Mouse (Mus musculus): ENCODE measurements around the gene Dclk1.

The Dclk1 gene

DNA sequence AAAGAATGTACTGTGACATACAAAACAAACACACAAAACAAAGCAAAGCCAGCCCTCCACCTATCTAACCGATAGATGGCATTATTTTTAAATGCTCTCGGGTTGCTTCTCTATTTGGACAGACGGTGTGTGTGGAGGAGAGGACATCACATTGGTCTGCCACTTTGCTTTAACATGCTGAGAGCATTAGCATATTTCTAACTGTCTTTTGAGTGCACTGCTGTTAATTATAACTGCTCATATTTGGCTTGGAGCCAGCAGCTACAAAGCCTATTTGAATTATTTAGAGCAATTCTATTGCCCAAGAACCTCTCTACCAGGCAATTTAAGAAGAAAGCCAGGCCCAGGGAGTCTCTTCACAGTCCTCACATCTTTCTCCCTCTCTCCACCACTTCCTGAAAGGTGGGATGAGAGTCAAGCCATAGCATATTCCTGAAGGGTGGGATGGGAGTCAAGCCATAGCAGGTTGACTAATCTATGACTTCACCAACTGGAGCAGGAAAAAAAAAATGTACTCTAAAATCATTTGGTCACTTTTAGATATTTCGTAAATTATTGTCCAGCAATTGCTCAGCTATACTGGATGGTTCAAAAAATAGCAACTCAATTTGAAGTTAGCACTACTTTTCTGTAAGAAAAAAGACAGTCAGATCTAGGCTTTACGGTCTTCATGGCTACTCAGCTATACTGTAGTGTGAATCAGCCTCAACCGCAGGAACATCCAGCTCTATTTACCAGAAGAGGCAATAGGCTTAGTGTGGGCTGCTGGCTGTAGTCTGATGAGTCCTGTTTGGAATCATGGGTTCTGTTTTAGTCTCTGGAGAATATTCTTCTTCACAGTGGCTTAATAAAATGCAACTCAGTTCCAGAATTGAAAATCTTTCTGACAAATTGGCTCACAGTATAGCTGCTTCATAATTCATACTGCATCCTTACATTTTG lies 155.9 kb downstream of the Dclk1 start:
- DNase-seq (ENCODE audit: low read depth, low spot score), result no peak

DNA sequence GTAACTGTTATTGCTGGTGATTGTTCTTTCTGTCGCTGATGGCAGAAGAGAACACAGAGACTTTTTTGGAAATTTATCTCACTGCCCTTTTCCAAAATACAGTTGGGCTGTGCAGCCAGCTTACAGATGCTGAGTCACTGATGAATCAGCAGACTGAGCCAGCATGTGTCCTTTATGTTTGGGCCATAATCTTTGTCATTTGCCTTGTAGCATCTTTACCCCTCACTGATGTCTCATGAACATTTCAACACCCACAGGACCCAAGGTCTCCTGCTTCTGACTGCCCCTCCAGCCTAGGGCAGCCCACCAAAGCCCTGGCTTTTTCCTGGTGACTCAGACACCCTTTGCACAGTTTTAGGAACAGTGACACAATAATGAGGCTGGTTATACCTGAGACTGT lies 159.1 kb downstream of the Dclk1 start:
- DNase-seq (ENCODE audit: low read depth, low spot score), result no peak

DNA sequence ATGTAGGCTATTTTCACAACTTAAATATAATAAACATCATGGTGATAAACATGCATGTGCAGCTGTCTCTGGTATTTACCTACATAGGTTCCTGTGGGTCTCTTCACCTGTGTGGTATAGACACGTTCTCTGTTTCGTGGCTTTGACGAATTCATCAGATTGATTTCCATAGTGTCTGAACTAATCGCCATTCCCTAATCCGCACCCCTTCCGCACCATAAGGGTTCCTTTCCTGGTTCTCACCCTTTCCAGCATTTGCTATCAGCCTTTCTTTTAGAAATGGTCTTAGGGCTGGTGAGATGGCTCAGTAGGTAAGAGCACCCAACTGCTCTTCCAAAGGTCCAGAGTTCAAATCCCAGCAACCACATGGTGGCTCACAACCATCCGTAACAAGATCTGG lies 162.6 kb downstream of the Dclk1 start:
- DNase-seq (ENCODE audit: low read depth, low spot score), result no peak

DNA sequence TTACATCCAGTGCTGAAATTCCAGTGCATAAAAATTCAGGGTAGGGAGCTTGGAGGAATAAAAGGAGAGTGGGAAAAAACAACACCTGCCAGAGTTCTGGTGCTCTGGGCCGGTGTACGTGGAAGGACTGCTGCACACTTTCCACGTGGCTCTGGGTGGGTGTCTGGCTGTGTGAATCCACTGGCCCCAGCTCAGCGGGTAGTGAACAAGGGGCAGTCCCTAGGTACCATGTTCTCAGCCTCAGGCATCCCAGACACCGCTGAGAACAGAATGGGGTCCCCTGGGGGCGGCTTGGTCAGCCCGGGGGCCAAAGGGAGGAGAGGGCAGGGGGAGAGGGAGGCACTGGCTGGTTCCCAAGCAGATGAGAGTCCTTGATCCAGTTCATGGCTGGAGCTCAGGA lies 164.5 kb downstream of the Dclk1 start:
- DNase-seq (ENCODE audit: low read depth, low spot score), result no peak

DNA sequence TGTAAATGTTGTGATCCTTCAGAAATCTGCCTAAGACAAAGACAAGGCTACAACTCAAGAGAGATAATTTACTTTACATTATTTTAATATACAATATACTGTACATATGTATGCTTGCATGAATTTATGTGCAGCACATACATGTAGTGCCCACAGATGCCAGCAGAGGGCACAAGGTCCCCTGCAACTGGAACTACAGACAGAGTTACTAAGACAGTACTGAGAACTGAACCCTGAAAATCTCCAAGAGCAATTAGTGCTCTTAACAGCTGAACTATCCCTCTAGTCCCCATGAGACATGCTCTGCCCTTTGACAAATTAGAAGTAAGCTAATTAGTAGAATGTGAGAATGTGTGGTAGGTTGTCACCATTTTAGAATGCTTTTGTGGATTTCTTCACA lies 169.4 kb downstream of the Dclk1 start:
- no peak for DNase-seq (ENCODE audit: low read depth, low spot score)

DNA sequence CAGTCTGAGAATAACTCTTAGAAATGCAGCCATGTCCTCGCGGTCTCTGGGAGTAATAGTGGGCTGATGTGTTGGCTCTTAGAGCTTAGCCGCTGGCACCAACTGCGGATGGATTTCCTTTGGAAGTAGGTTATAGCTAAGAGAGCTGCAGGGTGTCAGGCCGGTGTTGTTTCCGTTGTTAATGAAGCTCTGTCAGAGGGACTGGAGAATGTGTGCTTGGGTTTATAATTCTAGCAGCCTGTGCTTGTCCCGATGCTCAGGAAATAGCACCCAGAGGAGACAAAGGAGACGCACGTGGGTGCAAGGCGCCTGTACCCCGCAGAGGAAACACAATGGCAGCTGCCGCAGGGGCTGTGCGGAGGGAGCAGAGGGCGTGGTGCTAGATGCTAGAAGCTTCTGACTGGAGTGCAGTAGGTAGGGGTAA lies 173.4 kb downstream of the Dclk1 start:
- no peak for DNase-seq (ENCODE audit: low read depth, low spot score)

DNA sequence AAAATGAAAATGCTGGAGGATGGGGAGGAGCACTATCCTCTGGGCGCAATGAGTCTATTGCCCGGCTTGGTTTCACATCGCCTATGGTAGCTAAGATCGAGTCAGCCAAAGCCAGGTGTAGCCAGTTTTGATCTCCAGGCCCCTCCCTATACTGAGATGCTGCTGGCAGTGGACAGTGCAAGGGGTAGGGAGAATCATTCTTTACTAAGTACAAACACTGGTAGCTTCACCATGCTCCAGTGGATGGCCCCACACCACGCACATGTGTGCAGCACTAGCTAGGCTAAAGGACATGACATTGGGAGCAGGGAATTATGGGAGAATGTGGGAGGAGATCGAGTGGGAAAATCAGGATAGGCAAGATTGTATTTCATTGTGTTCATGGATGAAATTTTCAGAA lies 176.7 kb downstream of the Dclk1 start:
- DNase-seq (ENCODE audit: low read depth, low spot score), result no peak

DNA sequence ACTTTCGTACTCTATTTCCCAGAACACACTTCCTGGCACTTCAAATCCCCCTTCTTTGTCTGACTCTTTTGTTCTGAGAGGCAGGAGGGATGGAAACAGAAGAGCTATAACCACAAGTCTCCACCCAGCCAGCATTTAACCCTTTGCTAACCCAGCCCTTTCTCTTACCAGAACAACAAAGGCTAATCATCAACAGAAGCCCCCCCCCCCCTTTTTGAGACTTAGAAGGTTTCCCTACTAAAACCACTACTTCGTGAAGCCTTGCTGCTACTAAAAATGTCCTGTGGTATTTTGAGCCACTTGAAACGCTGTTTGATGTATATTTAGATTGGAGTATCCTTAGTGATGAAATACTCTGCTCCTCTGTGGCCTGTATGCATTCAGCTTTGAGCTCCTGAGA lies 177.2 kb downstream of the Dclk1 start:
- no peak for DNase-seq (ENCODE audit: low read depth, low spot score)

DNA sequence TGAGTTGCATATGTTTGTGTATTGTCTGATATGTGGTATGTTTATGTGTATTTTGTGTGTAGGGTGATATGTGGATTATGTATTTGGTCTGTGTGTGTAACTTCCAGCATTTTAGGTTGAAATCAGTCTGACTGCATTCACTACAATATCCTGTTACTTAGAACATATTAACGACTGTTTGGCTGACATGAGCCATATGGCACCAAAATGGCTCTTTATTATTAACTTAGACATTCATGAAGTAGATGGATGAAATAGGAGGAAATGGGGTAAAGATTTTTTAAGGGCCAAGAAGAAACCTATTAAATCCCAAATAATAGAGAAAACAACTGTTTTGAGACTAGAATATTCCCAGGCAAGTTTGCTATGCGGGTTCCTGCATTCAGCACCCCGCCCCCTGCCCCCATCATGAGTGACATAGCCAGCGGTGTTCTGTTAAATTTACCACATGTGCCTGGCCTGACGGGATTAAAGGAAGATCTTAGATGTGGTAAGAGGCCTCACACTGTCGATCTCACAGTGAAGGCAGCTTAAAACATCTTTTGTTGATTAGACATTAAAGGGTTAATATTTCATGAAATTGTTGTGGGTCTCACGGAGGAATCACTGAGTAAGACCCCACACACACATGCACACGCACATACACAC lies 178.4 kb downstream of the Dclk1 start:
- no peak for DNase-seq (ENCODE audit: low read depth, low spot score)

DNA sequence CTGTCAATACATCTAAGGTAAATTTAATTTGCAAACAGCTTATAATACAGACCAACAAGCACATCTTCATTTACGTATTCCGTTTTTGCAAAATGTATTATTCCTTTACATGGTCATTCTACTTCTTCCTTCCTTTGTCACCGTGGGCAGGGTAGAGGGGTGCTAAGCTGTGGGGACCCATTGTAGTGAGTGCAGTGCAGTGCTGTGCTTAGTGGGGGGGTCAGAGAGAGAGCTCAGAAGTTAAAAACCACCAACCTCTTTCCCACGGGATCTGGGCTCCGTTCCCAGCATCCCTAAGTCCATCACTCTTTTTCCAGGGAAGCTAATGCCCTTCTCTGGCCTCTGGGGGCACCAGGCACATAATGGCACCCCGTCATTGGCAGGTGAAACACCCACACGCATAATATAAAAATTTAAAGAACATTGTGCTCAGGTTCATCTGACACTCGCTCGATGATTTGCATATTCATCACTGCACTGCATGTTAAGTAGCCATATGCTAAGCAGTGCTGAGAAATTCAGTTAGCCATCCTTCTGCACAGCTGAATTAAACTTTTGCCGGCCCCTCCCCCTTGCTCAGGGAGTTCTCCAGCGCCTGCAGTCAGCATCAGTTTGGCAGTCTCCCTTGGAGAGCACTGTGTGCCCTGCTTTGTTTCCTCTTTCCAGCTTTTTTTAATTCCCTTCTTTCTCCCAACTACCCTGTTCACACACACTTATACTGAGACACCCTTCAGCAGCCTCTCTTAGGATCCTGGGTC lies 181.7 kb downstream of the Dclk1 start:
- no peak for DNase-seq (ENCODE audit: low read depth, low spot score)

DNA sequence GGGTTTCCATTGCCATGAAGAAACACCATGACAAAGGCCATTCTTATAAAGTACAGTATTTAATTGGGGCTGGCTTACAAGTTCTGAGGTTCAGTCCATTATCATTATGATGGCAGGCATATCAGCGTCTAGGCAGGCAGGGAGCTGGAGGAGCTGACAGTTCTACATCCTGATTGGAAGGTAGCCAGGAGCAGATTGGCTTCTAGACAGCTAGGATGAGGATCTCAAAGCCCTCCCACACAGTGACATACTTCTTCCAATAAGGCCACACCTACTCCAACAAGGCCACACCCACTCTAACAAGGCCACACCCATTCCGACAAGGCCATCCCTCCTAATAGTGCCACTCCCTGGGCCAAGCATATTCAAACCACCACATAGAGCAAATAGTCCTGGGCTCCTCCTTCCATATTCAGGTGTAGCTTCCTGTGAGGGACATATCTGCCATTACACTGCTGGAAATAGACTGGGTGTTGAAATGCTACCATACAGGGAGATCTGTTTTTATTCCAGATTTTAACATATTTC lies 187.9 kb downstream of the Dclk1 start:
- DNase-seq (ENCODE audit: low read depth, low spot score), result no peak

DNA sequence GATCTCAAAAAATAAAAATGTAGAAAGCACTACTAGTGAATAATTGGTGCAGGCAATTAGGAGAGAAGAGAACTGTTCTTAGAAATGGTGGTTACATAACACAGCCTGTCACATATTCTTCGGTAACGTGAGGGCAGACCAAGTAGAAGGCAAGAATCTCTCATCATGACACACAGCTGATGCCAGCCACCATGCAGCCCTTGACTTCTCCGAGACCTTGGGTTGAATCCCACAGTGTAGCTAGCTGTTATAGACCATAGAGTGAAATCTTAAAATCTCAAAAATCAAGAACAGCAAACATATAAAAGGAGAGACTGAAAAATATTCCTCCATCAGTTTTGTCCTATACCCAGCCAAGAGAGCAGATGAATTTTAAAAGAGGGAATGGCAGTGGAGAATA lies 189.1 kb downstream of the Dclk1 start:
- no peak for DNase-seq (ENCODE audit: low read depth, low spot score)

DNA sequence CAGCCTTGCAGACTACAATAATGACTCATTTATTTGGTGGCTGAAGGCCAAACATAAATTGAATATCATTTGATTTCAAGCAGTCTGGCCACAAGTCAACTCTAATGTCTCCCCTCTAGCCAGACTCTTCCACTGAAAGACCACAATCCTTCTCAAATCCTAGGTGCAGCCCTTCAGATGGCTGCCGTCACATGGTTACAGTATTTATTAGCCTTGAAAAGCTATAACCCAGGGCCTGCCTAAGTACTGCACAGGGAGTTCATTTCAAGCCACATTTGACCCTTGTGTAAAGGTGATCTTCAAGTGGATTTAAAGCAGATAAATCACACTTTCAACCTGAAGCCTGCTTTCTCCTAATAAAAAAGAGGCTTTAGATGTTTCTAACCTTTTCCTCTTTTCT lies 192.1 kb downstream of the Dclk1 start:
- DNase-seq (ENCODE audit: low read depth, low spot score), result no peak

DNA sequence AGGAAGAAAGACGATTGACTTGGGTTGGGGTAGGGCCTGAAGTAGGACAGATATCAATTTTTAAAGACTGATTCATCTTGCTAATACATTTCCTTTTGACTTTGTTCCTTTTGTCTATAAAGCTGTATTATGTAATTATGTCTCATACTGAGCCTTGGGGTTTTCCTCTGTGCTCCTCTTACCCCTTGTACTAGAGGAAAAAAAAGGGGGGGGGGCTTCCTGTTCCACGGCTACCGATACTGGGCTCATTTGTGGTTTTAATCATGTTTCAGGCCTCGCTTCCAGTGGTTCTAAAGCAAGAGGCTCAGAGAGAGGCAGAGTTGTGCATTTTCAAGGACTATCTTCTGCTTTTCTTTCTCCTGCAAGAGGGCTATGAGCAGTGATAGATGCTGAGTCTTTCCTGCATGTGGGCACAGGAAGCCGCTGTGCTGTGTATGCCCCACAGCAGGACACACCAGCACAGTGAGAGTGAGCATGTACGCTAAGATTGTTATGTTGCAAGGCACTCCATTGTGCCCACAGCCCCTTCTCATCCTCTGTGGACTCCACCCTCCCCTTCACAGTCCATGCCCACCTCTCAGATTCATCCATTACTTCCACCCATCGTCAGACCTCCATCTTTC lies 196.8 kb downstream of the Dclk1 start:
- no peak for DNase-seq (ENCODE audit: low read depth, low spot score)

DNA sequence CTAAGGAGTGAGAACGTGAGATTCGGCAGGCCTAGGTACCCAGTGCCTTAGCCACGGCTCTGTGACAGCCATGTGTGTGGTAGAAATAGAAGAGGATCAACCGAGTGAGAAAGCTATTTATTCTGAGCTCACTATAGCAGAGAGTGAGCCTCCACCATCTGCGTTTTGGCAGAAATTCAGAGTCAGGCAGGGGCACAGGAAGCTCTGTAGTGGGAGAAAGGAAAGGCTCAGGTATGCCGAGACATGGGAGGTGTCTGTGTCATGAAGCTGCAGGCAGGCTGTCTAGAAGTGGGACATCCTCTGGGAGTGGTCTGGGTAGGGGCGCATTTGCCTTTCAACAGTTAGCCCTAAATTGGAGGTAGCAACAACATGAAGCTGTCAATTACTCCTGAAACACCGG lies 198.2 kb downstream of the Dclk1 start:
- no peak for DNase-seq (ENCODE audit: low read depth, low spot score)

DNA sequence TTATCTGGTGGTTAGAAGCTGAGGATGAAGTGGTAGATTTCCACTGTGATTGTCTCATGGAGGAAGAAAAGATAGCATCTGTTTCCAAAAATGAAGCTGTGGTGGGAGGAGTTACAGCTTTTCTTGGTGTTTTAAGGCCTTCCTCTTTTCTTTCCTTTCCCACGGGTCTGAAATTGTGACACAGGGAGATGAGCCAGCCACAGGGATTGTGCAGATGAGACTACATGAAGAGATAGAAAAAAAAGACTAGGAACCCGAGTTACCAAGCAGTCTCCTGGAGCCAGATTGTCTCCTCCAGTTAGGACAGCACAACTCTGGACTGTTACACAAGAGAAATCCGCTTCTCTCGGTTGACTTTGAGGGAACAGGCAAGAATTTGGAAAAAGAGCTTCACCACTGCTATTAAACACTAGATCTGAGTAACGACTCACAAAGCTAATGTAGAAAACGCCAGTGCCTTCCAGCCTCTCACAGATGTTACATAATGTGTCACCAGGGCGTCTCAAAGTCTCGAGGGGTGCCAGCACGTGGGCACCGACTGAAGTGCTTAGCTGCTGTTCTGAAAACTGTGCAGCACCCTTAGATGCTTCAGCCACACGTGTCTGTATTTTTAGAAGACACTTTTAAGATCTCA lies 200.0 kb downstream of the Dclk1 start:
- DNase-seq (ENCODE audit: low read depth, low spot score), result no peak

DNA sequence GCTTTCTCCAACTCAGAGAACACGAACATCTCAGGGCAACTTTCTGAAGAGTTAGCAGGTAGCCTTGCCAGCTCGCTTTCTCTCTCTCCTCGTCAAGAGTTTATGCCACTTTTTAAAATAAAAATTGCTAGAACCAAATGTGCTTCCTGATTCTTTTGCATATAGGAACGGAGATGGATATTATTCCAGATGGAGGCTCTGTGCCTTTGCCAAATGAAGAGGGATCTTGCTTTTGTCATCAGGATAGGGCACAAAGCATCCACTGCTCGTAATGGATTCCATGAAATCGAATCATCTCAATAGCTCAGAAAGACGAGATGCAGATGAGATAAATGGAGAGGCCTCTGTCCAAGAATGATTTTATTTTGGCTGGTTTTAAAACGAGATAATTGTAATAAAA lies 201.1 kb downstream of the Dclk1 start:
- DNase-seq (ENCODE audit: low read depth, low spot score), result no peak

DNA sequence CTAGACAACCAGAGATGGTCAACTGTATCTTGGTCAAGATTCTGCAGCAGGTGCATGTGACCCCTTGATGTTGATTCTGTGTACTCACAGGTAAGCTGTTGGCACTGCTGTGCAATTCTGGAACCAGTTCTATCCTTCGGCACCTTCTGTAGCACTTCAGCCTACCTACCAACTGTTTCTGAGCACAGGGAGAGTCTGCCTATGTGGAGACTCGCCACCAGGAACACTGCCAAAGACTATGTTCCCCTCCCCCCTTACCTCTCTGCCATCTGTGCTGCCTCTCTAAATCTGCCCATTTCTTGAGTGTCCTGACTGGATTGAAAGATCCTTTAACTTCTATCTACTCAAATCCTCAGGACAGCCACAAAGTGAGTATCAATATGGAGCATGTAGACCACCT lies 201.6 kb downstream of the Dclk1 start:
- no peak for DNase-seq (ENCODE audit: low read depth, low spot score)

DNA sequence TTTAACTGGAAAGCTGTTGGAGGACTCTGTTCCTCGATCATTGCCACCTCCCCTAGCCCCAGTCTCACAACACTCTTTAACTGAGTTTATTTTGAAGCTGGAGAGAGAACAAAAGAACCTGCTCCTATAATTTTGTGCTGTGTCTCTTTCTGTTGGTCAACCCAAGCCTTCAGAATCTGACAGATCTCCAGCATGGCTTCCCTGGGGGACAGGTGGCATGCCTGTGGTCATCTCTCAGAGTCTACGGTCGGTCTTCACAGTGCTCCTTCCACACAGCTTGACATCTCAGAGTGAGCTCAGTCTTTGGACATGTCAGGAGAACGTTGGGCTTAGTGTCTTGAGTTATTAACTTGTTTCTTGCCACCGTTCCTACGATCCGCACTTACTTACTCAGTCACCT lies 204.5 kb downstream of the Dclk1 start:
- no peak for DNase-seq (ENCODE audit: low read depth, low spot score)

DNA sequence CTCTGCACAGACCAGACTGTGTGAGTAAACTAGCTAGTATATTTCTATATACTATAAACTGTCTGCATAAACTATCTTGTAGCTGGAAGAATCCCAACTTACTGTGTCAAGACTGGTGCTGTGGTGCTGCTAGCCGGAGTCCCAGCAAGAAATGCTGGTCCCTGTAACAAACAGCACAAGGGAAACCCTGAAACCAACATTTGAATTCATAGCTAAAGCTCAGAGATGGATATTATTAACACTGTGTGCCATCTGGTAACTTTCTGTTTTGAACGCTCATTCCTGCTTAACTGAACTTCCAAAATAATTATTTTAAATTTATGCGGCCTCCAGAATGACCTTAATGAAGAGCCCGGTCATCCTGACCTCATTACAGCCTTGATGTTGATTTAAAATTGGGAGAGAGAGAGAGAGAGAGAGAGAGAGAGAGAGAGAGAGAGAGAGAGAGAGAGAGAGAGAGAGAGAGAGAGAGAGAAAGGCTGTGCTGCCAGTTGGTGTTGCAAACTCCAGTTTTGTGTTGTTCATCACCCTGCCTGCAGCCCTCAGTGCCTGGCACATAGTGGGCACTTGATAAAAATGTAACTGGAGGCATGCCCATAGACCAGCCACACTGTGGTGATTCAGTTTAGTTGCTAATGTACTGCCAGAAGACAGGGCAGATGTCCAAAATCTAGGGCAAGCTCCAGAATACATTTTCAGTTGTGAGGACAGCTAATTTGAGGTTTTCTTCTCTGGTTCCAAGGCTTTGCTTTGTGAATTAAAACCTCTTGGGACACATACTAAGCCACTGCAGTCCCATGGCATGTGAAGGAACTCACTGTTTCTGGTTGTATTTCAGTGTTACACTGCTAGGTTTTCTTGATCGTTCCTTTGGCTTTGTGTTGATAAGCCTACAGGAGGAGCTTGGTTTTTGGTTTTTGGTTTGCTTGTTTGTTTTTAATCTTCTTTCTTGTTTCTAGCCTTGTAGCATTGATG lies 205.6 kb downstream of the Dclk1 start:
- DNase-seq (ENCODE audit: low read depth, low spot score), result no peak

All from retina, adult 2 months (tissue).